Comparison of ENCODE assay signal across 14 mouse cellular contexts in genomic region chr17:49208315-49208820, GRCm38 (mm10).
A peak's percentile ranks its signal among the peaks of the same experiment; 100 is the strongest.
DNase-seq lines count a peak whose midpoint lies in the region; ATAC-seq and TF ChIP-seq lines count a peak whose summit lies in the region.
"Had no signal": no experiment of that assay in that cellular context is flagged by ENCODE, and none has a peak within 500 bp of the region (broad histone marks: within the 10 kb centered on the region; RNA-seq: fewer than 3 reads in every experiment).

No protein-coding gene starts in this region.

- no peak overlapping the region for H3K9ac ChIP-seq in forebrain, postnatal 0 days
- no peak overlapping the region for H3K9ac ChIP-seq in forebrain, embryonic 16.5 days (replicated peaks; ENCODE audit: low read depth, low read length)
- H3K9ac ChIP-seq: hindbrain, embryonic 15.5 days; liver, embryonic 15.5 days had no signal

- no peaks in the 10 kb centered on the region for H3K4me1 ChIP-seq in forebrain, postnatal 0 days (ENCODE audit: insufficient read depth)
- H3K4me1 ChIP-seq in forebrain, embryonic 16.5 days (replicated peaks; ENCODE audit: control insufficient read depth, insufficient read depth, low read length) = 0 out of 2 replicates have a peak, but pooled peaks cover 7% of the 10 kb centered on the region
- H3K4me1 ChIP-seq: liver, embryonic 15.5 days had no signal

- no peaks in the 10 kb centered on the region for H3K36me3 ChIP-seq in forebrain, postnatal 0 days (ENCODE audit: insufficient read depth)
- H3K36me3 ChIP-seq in forebrain, embryonic 16.5 days (ENCODE audit: control insufficient read depth, insufficient read depth) = no peaks in the 10 kb centered on the region
- H3K36me3 ChIP-seq: hindbrain, embryonic 15.5 days; liver, embryonic 15.5 days had no signal

- no peaks in the 10 kb centered on the region for H3K27me3 ChIP-seq in forebrain, postnatal 0 days (ENCODE audit: insufficient read depth, low read length)
- no peaks in the 10 kb centered on the region for H3K27me3 ChIP-seq in forebrain, embryonic 16.5 days (replicated peaks; ENCODE audit: control insufficient read depth, insufficient read depth, low read length)
- H3K27me3 ChIP-seq: hindbrain, embryonic 15.5 days; liver, embryonic 15.5 days had no signal

- no peaks in the 10 kb centered on the region for H3K9me3 ChIP-seq in forebrain, postnatal 0 days (ENCODE audit: low read length)
- H3K9me3 ChIP-seq in forebrain, embryonic 16.5 days (ENCODE audit: control insufficient read depth, low read length) = no peaks in the 10 kb centered on the region
- H3K9me3 ChIP-seq: hindbrain, embryonic 15.5 days; liver, embryonic 15.5 days had no signal

- 58% methylated on average over 10 of the region's 10 CpGs for WGBS in forebrain, postnatal 0 days
- 57% methylated on average over 10 of the region's 10 CpGs for WGBS in forebrain, embryonic 16.5 days

- no peak for DNase-seq in forebrain, postnatal 0 days
- DNase-seq in kidney, postnatal 25 days = peak; percentile 38 to 47
- DNase-seq in kidney, adult 8-10 months = no peak
- DNase-seq in thymus, postnatal 4 days = peak; percentile 11
- no peak for DNase-seq in thymus, postnatal 0 days (ENCODE audit: low spot score)
- no peak for DNase-seq in right cerebral cortex, adult 2 months (ENCODE audit: low spot score in 2 of 2)
- no peak for DNase-seq in adipocyte (ENCODE audit: low spot score)
- DNase-seq: B cell, adult 2 months; cerebellum, postnatal 36 days; thymus, postnatal 25 days had no signal

- H3K4me2 ChIP-seq in forebrain, postnatal 0 days (ENCODE audit: low read depth) = no peak overlapping the region
- H3K4me2 ChIP-seq in forebrain, embryonic 16.5 days (ENCODE audit: low read length) = no peak overlapping the region
- H3K4me2 ChIP-seq: hindbrain, embryonic 15.5 days; liver, embryonic 15.5 days had no signal

- no peak overlapping the region for H3K27ac ChIP-seq in forebrain, postnatal 0 days (ENCODE audit: low read depth, low read length)
- H3K27ac ChIP-seq in forebrain, embryonic 16.5 days (ENCODE audit: low read length) = no peak overlapping the region
- H3K27ac ChIP-seq: hindbrain, embryonic 15.5 days; liver, embryonic 15.5 days had no signal

- peak; percentile 21; the same call in 1 of the 2 replicates for TF ChIP-seq CTCF in forebrain, postnatal 0 days (IDR thresholded peaks at IDR 0.05; ENCODE audit: low read depth)

- ATAC-seq in forebrain, postnatal 0 days = no peak
- ATAC-seq in forebrain, embryonic 16.5 days = no peak
- ATAC-seq: midbrain, embryonic 16.5 days had no signal

- H3K4me3 ChIP-seq in forebrain, postnatal 0 days (ENCODE audit: low read depth, low read length) = no peak overlapping the region
- no peak overlapping the region for H3K4me3 ChIP-seq in forebrain, embryonic 16.5 days (replicated peaks; ENCODE audit: low read length)
- H3K4me3 ChIP-seq: hindbrain, embryonic 15.5 days; liver, embryonic 15.5 days had no signal

Comparison
In these comparisons a context has a peak if more than half of its experiments do, and no peak if none do; other contexts are left out.
1. DNase-seq: peak in kidney, postnatal 25 days (2 of 2) and thymus, postnatal 4 days (single experiment); none in forebrain, postnatal 0 days (single experiment), kidney, adult 8-10 months (0 of 2), thymus, postnatal 0 days (single experiment), right cerebral cortex, adult 2 months (0 of 2) and adipocyte (single experiment).